Mouse (Mus musculus) liver, adult 2 months (tissue): Measurements from ENCODE around the gene Mien1. TPM values are rescaled to one million over a fixed set of nuclear protein-coding genes. Genes with fewer than 3 reads are reported as not detected.

Experiments used
- DNase-seq: peaks from one replicate; pipeline ENCODE4 v3.0.0-alpha.2; 2011; ENCODE audit warnings: low read depth, low spot score; ENCODE audit errors: extremely low read depth
- H3K27ac ChIP-seq: fragments of 200-500 bp; replicated peaks from 2 replicates; pipeline ENCODE4 v1.5.1; 2012; ENCODE audit warnings: low read depth, mild to moderate bottlenecking, control low read depth, inconsistent platforms, low read length; ENCODE audit not compliant: insufficient read depth
- H3K27me3 ChIP-seq: fragments of 200-500 bp; 2 replicates; pipeline ENCODE4 v1.6.1; 2012; ENCODE audit warnings: mild to moderate bottlenecking, moderate library complexity, low read length, inconsistent platforms; ENCODE audit not compliant: control insufficient read depth, insufficient read depth
- H3K36me3 ChIP-seq: fragments of 200-500 bp; 2 replicates; pipeline ENCODE4 v1.6.1; 2012; ENCODE audit warnings: low read length, inconsistent platforms; ENCODE audit not compliant: control insufficient read depth, insufficient read depth
- H3K4me1 ChIP-seq: fragments of 200-500 bp; 2 replicates; pipeline ENCODE4 v1.6.1; 2011; ENCODE audit warnings: low read length; ENCODE audit not compliant: control insufficient read depth, insufficient read depth
- H3K4me3 ChIP-seq: fragments of 200-500 bp; 2 replicates; pipeline ENCODE4 v1.5.1; 2011; ENCODE audit warnings: low read depth, mild to moderate bottlenecking, control low read depth, low read length, moderate library complexity; ENCODE audit not compliant: insufficient read depth
- H3K79me2 ChIP-seq: fragments of 200-500 bp; 2 replicates; pipeline ENCODE4 v1.6.1; 2012; ENCODE audit warnings: inconsistent platforms, mild to moderate bottlenecking, low read length, moderate library complexity; ENCODE audit not compliant: control insufficient read depth, insufficient read depth
- H3K9ac ChIP-seq: fragments of 200-500 bp; 2 replicates; pipeline ENCODE4 v1.6.1; 2012; ENCODE audit warnings: low read depth, mild to moderate bottlenecking, control low read depth, inconsistent platforms, low read length
- CTCF ChIP-seq: fragments of 200-500 bp; IDR thresholded peaks from 2 replicates; pipeline ENCODE4 v1.5.1; 2011; ENCODE audit warnings: low read depth, low read length, control low read depth
- POLR2A ChIP-seq: fragments of 200-500 bp; IDR thresholded peaks from 2 replicates; pipeline ENCODE4 v1.6.1; 2011; ENCODE audit warnings: low read length, control low read depth; ENCODE audit not compliant: insufficient read depth; ENCODE audit errors: extremely low read depth
- WGBS: fragments of 180-500 bp; shearing (Covaris S2); methylation state at CpG from one replicate; pipeline ENCODE4 v1.1.7; 2018; 5-methylcytosine and 5-hydroxymethylcytosine counted together
- polyA plus RNA-seq: library from polyadenylated mRNA; depleted of rRNA; stranded (reverse); fragments of >200 nt; gene quantifications from 2 replicates; pipeline ENCODE4 v1.2.3, GENCODE M21; 2012; rRNA removed
- total RNA-seq: library from RNA; depleted of rRNA; stranded (reverse); fragments of >200 nt; gene quantifications from 2 replicates; pipeline ENCODE4 v1.2.3, GENCODE M21; 2014; rRNA removed

Mien1 gene
- total and polyA plus RNA-seq, 2 experiments = 62.8 to 75.0 TPM

DNA sequence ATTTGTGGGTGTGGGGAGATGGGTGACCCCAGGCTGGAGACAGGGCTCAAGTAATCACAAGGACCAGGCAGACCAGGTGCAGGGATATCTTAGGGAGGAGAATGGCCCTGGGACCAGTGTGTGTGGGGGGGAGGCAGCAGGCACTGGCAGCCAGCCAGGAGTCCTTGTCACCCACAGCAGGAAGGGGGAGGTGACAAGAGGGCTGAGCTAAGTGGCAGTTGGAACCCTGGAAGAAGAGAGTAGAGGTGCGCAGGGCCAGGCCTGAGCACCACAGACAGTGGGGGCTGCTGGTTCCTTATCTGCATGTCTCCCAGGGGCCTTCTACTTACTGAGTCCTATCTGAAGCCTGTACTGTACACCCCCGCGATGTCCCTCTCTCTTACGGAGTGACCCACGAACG, 45.5 kb downstream of the Mien1 start:
- no peak overlapping the region for H3K4me3 ChIP-seq
- TF ChIP-seq CTCF = no peak
- no peaks in the 10 kb centered on the region for H3K27me3 ChIP-seq
- DNase-seq = no peak
- H3K27ac ChIP-seq = no peak overlapping the region
- no peaks in the 10 kb centered on the region for H3K4me1 ChIP-seq
- no peaks in the 10 kb centered on the region for H3K79me2 ChIP-seq
- no peaks in the 10 kb centered on the region for H3K36me3 ChIP-seq
- H3K9ac ChIP-seq = no peak overlapping the region
- 81% methylated on average over 6 of the region's 6 CpGs for WGBS

GRCm38 (mm10) chr11:98392645-98393044, 46.1 kb downstream of the Mien1 start:
- DNase-seq = no peak
- Histone ChIP-seq H3K4me1 (no peaks in the 10 kb centered on the region), H3K27me3 (no peaks in the 10 kb centered on the region), H3K36me3 (no peaks in the 10 kb centered on the region), H3K4me3 (no peak overlapping the region), H3K27ac (no peak overlapping the region), H3K9ac (no peak overlapping the region), H3K79me2 (no peaks in the 10 kb centered on the region)
- 92% methylated on average over 4 of the region's 4 CpGs for WGBS
- TF ChIP-seq POLR2A (no peak), CTCF (no peak)

DNA sequence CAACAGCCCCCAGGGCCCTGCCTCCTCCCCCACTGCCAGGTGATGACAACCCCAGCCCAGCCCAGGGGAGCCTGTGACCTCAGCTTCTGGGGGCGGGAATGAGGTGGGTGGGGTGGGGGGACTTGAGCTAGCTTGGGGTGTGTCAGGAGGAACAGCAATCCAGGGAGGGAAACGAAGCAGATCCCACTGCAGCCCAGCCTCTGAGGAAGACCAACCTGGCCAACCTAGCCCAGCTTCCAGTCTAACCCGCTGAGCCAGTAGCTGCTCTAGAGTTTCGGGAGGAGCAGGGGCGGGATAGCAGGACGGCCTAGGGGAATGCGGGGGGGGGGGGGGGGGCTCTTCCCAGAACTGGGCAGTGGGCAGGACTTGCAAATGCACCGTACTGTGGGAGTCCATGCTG, 46.8 kb downstream of the Mien1 start:
- Histone ChIP-seq H3K4me1 (no peaks in the 10 kb centered on the region), H3K4me3 (no peak overlapping the region), H3K79me2 (no peaks in the 10 kb centered on the region), H3K27me3 (no peaks in the 10 kb centered on the region), H3K9ac (no peak overlapping the region), H3K36me3 (no peaks in the 10 kb centered on the region), H3K27ac (no peak overlapping the region)
- DNase-seq = no peak
- 73% methylated on average over 8 of the region's 8 CpGs for WGBS
- TF ChIP-seq POLR2A = no peak
- TF ChIP-seq CTCF = no peak

DNA sequence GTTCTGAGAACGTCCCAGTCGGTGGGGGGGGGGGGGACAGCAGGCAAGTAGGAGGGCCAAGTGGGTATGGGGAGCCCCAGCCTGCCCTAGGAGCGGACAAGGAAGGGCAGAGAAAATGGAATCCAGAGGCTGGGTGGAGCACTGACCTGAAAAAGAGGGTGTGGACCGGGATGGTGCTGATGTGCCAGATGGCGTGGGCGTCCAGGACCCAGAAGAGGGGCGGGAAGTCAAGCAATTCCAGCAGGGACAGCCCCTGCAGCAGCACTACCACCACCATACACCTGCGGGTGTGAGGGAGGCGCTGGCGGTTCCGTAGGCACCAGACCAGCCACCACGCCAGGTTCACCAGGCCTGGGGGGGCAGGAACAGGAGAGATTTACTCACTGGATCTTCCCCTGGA, 48.6 kb downstream of the Mien1 start:
- Histone ChIP-seq H3K4me3 (no peak overlapping the region), H3K36me3 (no peaks in the 10 kb centered on the region), H3K4me1 (no peaks in the 10 kb centered on the region; the same call in 1 of the 2 replicates), H3K27me3 (0 out of 2 replicates have a peak, but pooled peaks cover 4% of the 10 kb centered on the region), H3K27ac (no peak overlapping the region), H3K79me2 (no peaks in the 10 kb centered on the region), H3K9ac (no peak overlapping the region)
- 83% methylated on average over 12 of the region's 12 CpGs for WGBS
- DNase-seq = no peak
- TF ChIP-seq CTCF (no peak), POLR2A (no peak)

DNA sequence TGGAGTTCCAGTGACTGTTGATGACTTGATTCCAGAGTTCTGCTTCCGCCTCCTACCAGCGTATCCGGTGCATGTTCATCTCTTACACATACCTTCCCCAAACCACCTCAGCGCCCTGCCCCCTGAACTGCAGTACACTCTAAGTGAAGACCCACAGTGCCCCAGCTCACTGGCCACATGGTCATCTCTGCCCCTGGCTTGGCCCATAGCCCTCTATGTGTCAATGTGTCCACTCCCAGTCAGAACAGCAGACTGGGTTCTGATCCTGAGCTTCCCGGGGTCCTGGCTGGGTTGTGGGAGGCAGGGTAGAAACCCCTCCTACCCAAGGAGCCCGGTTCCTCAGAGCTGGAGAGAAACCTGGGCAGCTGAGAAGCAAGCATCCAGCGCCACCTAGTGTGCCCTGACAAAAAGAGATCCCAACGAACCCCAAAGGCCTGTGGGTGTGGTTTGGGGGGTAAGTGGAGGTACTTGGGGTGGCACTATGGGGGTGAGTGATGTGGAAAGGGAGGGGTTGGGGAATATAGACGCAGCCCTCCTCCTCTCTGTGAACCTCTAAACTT, 49.5 kb downstream of the Mien1 start:
- Histone ChIP-seq H3K27ac (no peak overlapping the region), H3K9ac (no peak overlapping the region), H3K27me3 (0 out of 2 replicates have a peak, but pooled peaks cover 4% of the 10 kb centered on the region), H3K79me2 (no peaks in the 10 kb centered on the region), H3K36me3 (no peaks in the 10 kb centered on the region), H3K4me1 (no peaks in the 10 kb centered on the region; the same call in 1 of the 2 replicates), H3K4me3 (no peak overlapping the region)
- 41% methylated on average over 9 of the region's 9 CpGs for WGBS
- DNase-seq = no peak
- TF ChIP-seq POLR2A (no peak), CTCF (peak; percentile 55)

- H3K36me3 ChIP-seq = no peaks in the 10 kb centered on the region
- H3K27ac ChIP-seq = no peak overlapping the region
- H3K9ac ChIP-seq = no peak overlapping the region
- H3K4me1 ChIP-seq = no peaks in the 10 kb centered on the region; the same call in 1 of the 2 replicates
- H3K27me3 ChIP-seq = 0 out of 2 replicates have a peak, but pooled peaks cover 4% of the 10 kb centered on the region
- no peak for DNase-seq
- TF ChIP-seq CTCF (no peak), POLR2A (no peak)
- 81% methylated on average over 10 of the region's 10 CpGs for WGBS
- no peak overlapping the region for H3K4me3 ChIP-seq
- H3K79me2 ChIP-seq = no peaks in the 10 kb centered on the region
These were observed 50.5 kb downstream of the Mien1 start for GRCm38 (mm10) chr11:98388282-98388681.

Other genes with a start within 250 kb of the Mien1 start
- gene Med1, start 245.7 kb downstream of the Mien1 start, total RNA-seq = 10.0 and 12.9 TPM in 2 replicates
- gene Med1, start 245.7 kb downstream of the Mien1 start, polyA plus RNA-seq = 5.3 and 5.6 TPM in 2 replicates
- gene Cdk12, start 235.9 kb downstream of the Mien1 start, total RNA-seq = 19.5 and 20.3 TPM in 2 replicates
- 5.8 and 7.9 TPM in 2 replicates for gene Cdk12, start 235.9 kb downstream of the Mien1 start, polyA plus RNA-seq
- not detected in 2 replicates for gene Neurod2, start 109.3 kb downstream of the Mien1 start, total RNA-seq
- not detected in 2 replicates for gene Neurod2, start 109.3 kb downstream of the Mien1 start, polyA plus RNA-seq
- 0.55 and 0.87 TPM in 2 replicates for gene Ppp1r1b, start 90.6 kb downstream of the Mien1 start, total RNA-seq
- gene Ppp1r1b, start 90.6 kb downstream of the Mien1 start, polyA plus RNA-seq = 2.8 and 4.3 TPM in 2 replicates
- gene Stard3, start 80.6 kb downstream of the Mien1 start, total RNA-seq = 11.9 and 17.2 TPM in 2 replicates
- 30.0 and 41.1 TPM in 2 replicates for gene Stard3, start 80.6 kb downstream of the Mien1 start, polyA plus RNA-seq
- 3.5 TPM in 1 of 2 replicates, not detected in the other for gene Tcap, start 55.2 kb downstream of the Mien1 start, total RNA-seq
- gene Tcap, start 55.2 kb downstream of the Mien1 start, polyA plus RNA-seq = 0.10 and 0.16 TPM in 2 replicates
- 1.7 TPM in 1 of 2 replicates, not detected in the other for gene Pnmt, start 52.5 kb downstream of the Mien1 start, total RNA-seq
- gene Pnmt, start 52.5 kb downstream of the Mien1 start, polyA plus RNA-seq = not detected in 2 replicates
- 0.37 and 0.87 TPM in 2 replicates for gene Pgap3, start 38.5 kb downstream of the Mien1 start, total RNA-seq
- gene Pgap3, start 38.5 kb downstream of the Mien1 start, polyA plus RNA-seq = 3.7 and 5.0 TPM in 2 replicates
- gene Erbb2, start 26.5 kb downstream of the Mien1 start, total RNA-seq = 0.60 and 1.0 TPM in 2 replicates
- gene Erbb2, start 26.5 kb downstream of the Mien1 start, polyA plus RNA-seq = 0.56 and 0.72 TPM in 2 replicates
- 58.2 and 84.8 TPM in 2 replicates for gene Grb7, start 7.4 kb upstream of the Mien1 start, total RNA-seq
- gene Grb7, start 7.4 kb upstream of the Mien1 start, polyA plus RNA-seq = 134 and 136 TPM in 2 replicates
- gene Ikzf3, start 107.0 kb upstream of the Mien1 start, total RNA-seq = 0.37 and 0.60 TPM in 2 replicates
- 0.82 and 1.1 TPM in 2 replicates for gene Ikzf3, start 107.0 kb upstream of the Mien1 start, polyA plus RNA-seq
- 0.28 and 0.94 TPM in 2 replicates for gene Zpbp2, start 112.1 kb upstream of the Mien1 start, total RNA-seq
- gene Zpbp2, start 112.1 kb upstream of the Mien1 start, polyA plus RNA-seq = 0.09 TPM in 1 of 2 replicates, not detected in the other
- gene Ormdl3, start 148.4 kb upstream of the Mien1 start, total RNA-seq = 48.3 and 62.0 TPM in 2 replicates
- gene Ormdl3, start 148.4 kb upstream of the Mien1 start, polyA plus RNA-seq = 119 and 166 TPM in 2 replicates
- not detected in 2 replicates for gene Lrrc3c, start 159.3 kb upstream of the Mien1 start, total RNA-seq
- not detected in 2 replicates for gene Lrrc3c, start 159.3 kb upstream of the Mien1 start, polyA plus RNA-seq
- not detected in 2 replicates for gene Gm12355, start 186.7 kb upstream of the Mien1 start, total RNA-seq
- not detected in 2 replicates for gene Gm12355, start 186.7 kb upstream of the Mien1 start, polyA plus RNA-seq
- gene Gsdma3, start 187.4 kb upstream of the Mien1 start, total RNA-seq = not detected in 2 replicates
- not detected in 2 replicates for gene Gsdma3, start 187.4 kb upstream of the Mien1 start, polyA plus RNA-seq
- gene Gsdma2, start 207.8 kb upstream of the Mien1 start, total RNA-seq = not detected in 2 replicates
- not detected in 2 replicates for gene Gsdma2, start 207.8 kb upstream of the Mien1 start, polyA plus RNA-seq
- not detected in 2 replicates for gene Gsdma, start 225.4 kb upstream of the Mien1 start, total RNA-seq
- gene Gsdma, start 225.4 kb upstream of the Mien1 start, polyA plus RNA-seq = not detected in 2 replicates
- gene Psmd3, start 243.6 kb upstream of the Mien1 start, total RNA-seq = 54.6 and 69.7 TPM in 2 replicates
- gene Psmd3, start 243.6 kb upstream of the Mien1 start, polyA plus RNA-seq = 158 TPM in 2 replicates